Mouse (Mus musculus): Measurements from ENCODE around the gene Gsx2. TPM values are rescaled to one million over a fixed set of nuclear protein-coding genes. Genes with fewer than 3 reads are reported as not detected.

Gene Gsx2
- polyA plus RNA-seq (2015; fragmentation: Nextera tagmentation; extraction: Ambion mirVana), result not detected in 2 replicates

- Histone ChIP-seq H3K4me3 (ENCODE audit: low read length) (peak within 1 kb of the TSS; percentile 27), H3K9me3 (ENCODE audit: low read length) (no peaks in the 10 kb centered on the region), H3K27me3 (ENCODE audit: insufficient read depth, low read length) (peaks cover 95% of the 10 kb centered on the region), H3K4me1 (ENCODE audit: insufficient read depth, low read length) (peaks cover 11% of the 10 kb centered on the region), H3K36me3 (ENCODE audit: insufficient read depth, low read length) (no peaks in the 10 kb centered on the region), H3K9ac (replicated peaks; ENCODE audit: low read length) (no peak within 1 kb of the TSS), H3K27ac (ENCODE audit: low read length) (no peak within 1 kb of the TSS), H3K4me2 (replicated peaks; ENCODE audit: low read depth, low read length) (peak within 1 kb of the TSS; percentile 28)
- ATAC-seq (ENCODE audit: low FRiP score, low TSS enrichment), result no peak
- WGBS, result under 1% methylated on average over 40 of the region's 41 CpGs
Observed at GRCm38 (mm10) chr5:75075383-75075941, at the start of gene Gsx2. Gene Gsx2, plus strand, starts transcription at chr5:75075601.

- Histone ChIP-seq H3K4me1 (ENCODE audit: insufficient read depth, low read length) (no peaks in the 10 kb centered on the region), H3K4me3 (ENCODE audit: low read length) (no peak overlapping the region), H3K4me2 (replicated peaks; ENCODE audit: low read depth, low read length) (no peak overlapping the region), H3K27ac (ENCODE audit: low read length) (no peak overlapping the region), H3K9ac (replicated peaks; ENCODE audit: low read length) (no peak overlapping the region), H3K9me3 (ENCODE audit: low read length) (no peaks in the 10 kb centered on the region), H3K36me3 (ENCODE audit: insufficient read depth, low read length) (peaks cover 5% of the 10 kb centered on the region; the same call in 1 of the 2 replicates), H3K27me3 (ENCODE audit: insufficient read depth, low read length) (no peaks in the 10 kb centered on the region)
- WGBS, result 94% methylated on average over 3 of the region's 3 CpGs
- no peak for ATAC-seq (ENCODE audit: low FRiP score, low TSS enrichment)
Observed at GRCm38 (mm10) chr5:75035475-75035874, 39.9 kb upstream of the Gsx2 start.

GRCm38 (mm10) chr5:75039307-75039706 lies 36.1 kb upstream of the Gsx2 start:
- Histone ChIP-seq H3K4me1 (ENCODE audit: insufficient read depth, low read length) (peaks cover 16% of the 10 kb centered on the region), H3K27ac (ENCODE audit: low read length) (no peak overlapping the region), H3K27me3 (ENCODE audit: insufficient read depth, low read length) (no peaks in the 10 kb centered on the region), H3K9me3 (ENCODE audit: low read length) (0 out of 2 replicates have a peak, but pooled peaks cover 2% of the 10 kb centered on the region), H3K9ac (replicated peaks; ENCODE audit: low read length) (no peak overlapping the region), H3K36me3 (ENCODE audit: insufficient read depth, low read length) (0 out of 2 replicates have a peak, but pooled peaks cover 3% of the 10 kb centered on the region), H3K4me2 (replicated peaks; ENCODE audit: low read depth, low read length) (no peak overlapping the region), H3K4me3 (ENCODE audit: low read length) (no peak overlapping the region)
- WGBS, result 84% methylated on average over 1 of the region's 1 CpGs
- no peak for ATAC-seq (ENCODE audit: low FRiP score, low TSS enrichment)

GRCm38 (mm10) chr5:75043011-75043445 lies 32.4 kb upstream of the Gsx2 start:
- Histone ChIP-seq H3K4me3 (ENCODE audit: low read length) (peak overlapping the region; percentile 93), H3K4me1 (ENCODE audit: insufficient read depth, low read length) (peaks cover 31% of the 10 kb centered on the region), H3K9me3 (ENCODE audit: low read length) (0 out of 2 replicates have a peak, but pooled peaks cover 2% of the 10 kb centered on the region), H3K36me3 (ENCODE audit: insufficient read depth, low read length) (0 out of 2 replicates have a peak, but pooled peaks cover 3% of the 10 kb centered on the region), H3K27ac (ENCODE audit: low read length) (no peak overlapping the region), H3K9ac (replicated peaks; ENCODE audit: low read length) (peak overlapping the region; percentile 97), H3K27me3 (ENCODE audit: insufficient read depth, low read length) (no peaks in the 10 kb centered on the region), H3K4me2 (replicated peaks; ENCODE audit: low read depth, low read length) (peak overlapping the region; percentile 78)
- no peak for ATAC-seq (ENCODE audit: low FRiP score, low TSS enrichment)
- 32% methylated on average over 9 of the region's 9 CpGs for WGBS

GRCm38 (mm10) chr5:75043621-75044301 lies 31.6 kb upstream of the Gsx2 start:
- Histone ChIP-seq H3K9me3 (ENCODE audit: low read length) (0 out of 2 replicates have a peak, but pooled peaks cover 2% of the 10 kb centered on the region), H3K27me3 (ENCODE audit: insufficient read depth, low read length) (no peaks in the 10 kb centered on the region), H3K4me1 (ENCODE audit: insufficient read depth, low read length) (peaks cover 31% of the 10 kb centered on the region), H3K4me3 (ENCODE audit: low read length) (peak overlapping the region; percentile 93), H3K27ac (ENCODE audit: low read length) (peak overlapping the region; percentile 90), H3K9ac (replicated peaks; ENCODE audit: low read length) (peak overlapping the region; percentile 97), H3K4me2 (replicated peaks; ENCODE audit: low read depth, low read length) (peak overlapping the region; percentile 78), H3K36me3 (ENCODE audit: insufficient read depth, low read length) (0 out of 2 replicates have a peak, but pooled peaks cover 3% of the 10 kb centered on the region)
- under 1% methylated on average over 32 of the region's 36 CpGs for WGBS
- peak; percentile 79 for ATAC-seq (ENCODE audit: low FRiP score, low TSS enrichment)

GRCm38 (mm10) chr5:75044310-75044904 lies 31.0 kb upstream of the Gsx2 start, which contains the start of gene Chic2:
Gene Chic2, minus strand, starts transcription at chr5:75044774.
- peak; percentile 91 for ATAC-seq (ENCODE audit: low FRiP score, low TSS enrichment)
- H3K9ac ChIP-seq (replicated peaks; ENCODE audit: low read length), result peak within 1 kb of the TSS; percentile 97
- H3K36me3 ChIP-seq (ENCODE audit: insufficient read depth, low read length), result 0 out of 2 replicates have a peak, but pooled peaks cover 3% of the 10 kb centered on the region
- H3K27ac ChIP-seq (ENCODE audit: low read length), result peak within 1 kb of the TSS; percentile 90
- H3K27me3 ChIP-seq (ENCODE audit: insufficient read depth, low read length), result no peaks in the 10 kb centered on the region
- H3K4me3 ChIP-seq (ENCODE audit: low read length), result peak within 1 kb of the TSS; percentile 93
- H3K4me2 ChIP-seq (replicated peaks; ENCODE audit: low read depth, low read length), result peak within 1 kb of the TSS; percentile 78
- H3K4me1 ChIP-seq (ENCODE audit: insufficient read depth, low read length), result peaks cover 31% of the 10 kb centered on the region
- under 1% methylated on average over 53 of the region's 90 CpGs for WGBS
- H3K9me3 ChIP-seq (ENCODE audit: low read length), result 0 out of 2 replicates have a peak, but pooled peaks cover 2% of the 10 kb centered on the region

- 0 out of 2 replicates have a peak, but pooled peaks cover 3% of the 10 kb centered on the region for H3K36me3 ChIP-seq (ENCODE audit: insufficient read depth, low read length)
- H3K4me3 ChIP-seq (ENCODE audit: low read length), result no peak overlapping the region
- 54% methylated on average over 7 of the region's 7 CpGs for WGBS
- no peak for ATAC-seq (ENCODE audit: low FRiP score, low TSS enrichment)
- no peak overlapping the region for H3K9ac ChIP-seq (replicated peaks; ENCODE audit: low read length)
- H3K27ac ChIP-seq (ENCODE audit: low read length), result no peak overlapping the region
- no peaks in the 10 kb centered on the region for H3K27me3 ChIP-seq (ENCODE audit: insufficient read depth, low read length)
- 0 out of 2 replicates have a peak, but pooled peaks cover 2% of the 10 kb centered on the region for H3K9me3 ChIP-seq (ENCODE audit: low read length)
- H3K4me2 ChIP-seq (replicated peaks; ENCODE audit: low read depth, low read length), result no peak overlapping the region
- H3K4me1 ChIP-seq (ENCODE audit: insufficient read depth, low read length), result peaks cover 31% of the 10 kb centered on the region
Observed at GRCm38 (mm10) chr5:75045371-75045770, 30.0 kb upstream of the Gsx2 start.

GRCm38 (mm10) chr5:75046681-75047321 lies 28.6 kb upstream of the Gsx2 start:
- Histone ChIP-seq H3K36me3 (ENCODE audit: insufficient read depth, low read length) (no peaks in the 10 kb centered on the region), H3K27me3 (ENCODE audit: insufficient read depth, low read length) (no peaks in the 10 kb centered on the region), H3K27ac (ENCODE audit: low read length) (no peak overlapping the region), H3K9me3 (ENCODE audit: low read length) (no peaks in the 10 kb centered on the region), H3K9ac (replicated peaks; ENCODE audit: low read length) (no peak overlapping the region), H3K4me1 (ENCODE audit: insufficient read depth, low read length) (peaks cover 31% of the 10 kb centered on the region), H3K4me3 (ENCODE audit: low read length) (0 out of 2 replicates have a peak overlapping the region, but pooled peaks have one; percentile 7), H3K4me2 (replicated peaks; ENCODE audit: low read depth, low read length) (peak overlapping the region; percentile 19)
- WGBS, result 30% methylated on average over 15 of the region's 15 CpGs
- ATAC-seq (ENCODE audit: low FRiP score, low TSS enrichment), result no peak

GRCm38 (mm10) chr5:75051109-75051508 lies 24.3 kb upstream of the Gsx2 start:
- peaks cover 7% of the 10 kb centered on the region; the same call in 1 of the 2 replicates for H3K4me1 ChIP-seq (ENCODE audit: insufficient read depth, low read length)
- WGBS, result 78% methylated on average over 4 of the region's 4 CpGs
- H3K27me3 ChIP-seq (ENCODE audit: insufficient read depth, low read length), result no peaks in the 10 kb centered on the region
- no peak overlapping the region for H3K27ac ChIP-seq (ENCODE audit: low read length)
- no peak overlapping the region for H3K9ac ChIP-seq (replicated peaks; ENCODE audit: low read length)
- H3K36me3 ChIP-seq (ENCODE audit: insufficient read depth, low read length), result no peaks in the 10 kb centered on the region
- no peaks in the 10 kb centered on the region for H3K9me3 ChIP-seq (ENCODE audit: low read length)
- H3K4me2 ChIP-seq (replicated peaks; ENCODE audit: low read depth, low read length), result no peak overlapping the region
- ATAC-seq (ENCODE audit: low FRiP score, low TSS enrichment), result no peak
- no peak overlapping the region for H3K4me3 ChIP-seq (ENCODE audit: low read length)
